Mouse (Mus musculus) limb, embryonic 12.5 days (tissue): ENCODE results near the gene Cbs. TPM values are rescaled to one million over a fixed set of nuclear protein-coding genes. Genes with fewer than 3 reads are reported as not detected.
"Not testable (repeated sequence)": the region's sequence is repeated elsewhere in the genome, so short reads cannot be mapped to it uniquely, and the experiment has no call there.

Source experiments
- ATAC-seq: fragments of 200-750 bp; cut with Nextera tagmentation; 2 replicates; pipeline ENCODE4 v1.8.0; 2017; ENCODE audit warnings: low read depth, moderate TSS enrichment; ENCODE audit not compliant: insufficient number of reproducible peaks, insufficient read depth, low FRiP score, low TSS enrichment
- H3K27ac ChIP-seq: fragments of 300-500 bp; sonication (generic); 2 replicates; pipeline ENCODE4 v1.5.1; 2016; ENCODE audit warnings: mild to moderate bottlenecking, moderate library complexity
- H3K27me3 ChIP-seq: fragments of 300-500 bp; sonication (generic); 2 replicates; pipeline ENCODE4 v1.6.1; 2016; ENCODE audit warnings: mild to moderate bottlenecking, moderate library complexity
- H3K36me3 ChIP-seq: fragments of 300-500 bp; sonication (generic); 2 replicates; pipeline ENCODE4 v1.6.1; 2016; ENCODE audit warnings: mild to moderate bottlenecking, moderate library complexity
- H3K4me1 ChIP-seq: fragments of 300-500 bp; sonication (generic); replicated peaks from 2 replicates; pipeline ENCODE4 v1.6.1; 2016
- H3K4me2 ChIP-seq: fragments of 300-500 bp; sonication (generic); 2 replicates; pipeline ENCODE4 v1.6.1; 2016; ENCODE audit warnings: mild to moderate bottlenecking, moderate library complexity
- H3K4me3 ChIP-seq: fragments of 300-500 bp; sonication (generic); replicated peaks from 2 replicates; pipeline ENCODE4 v1.5.1; 2016; ENCODE audit warnings: mild to moderate bottlenecking
- H3K9ac ChIP-seq: fragments of 300-500 bp; sonication (generic); replicated peaks from 2 replicates; pipeline ENCODE4 v1.6.1; 2016; ENCODE audit warnings: mild to moderate bottlenecking, moderate library complexity
- H3K9me3 ChIP-seq: fragments of 300-500 bp; sonication (generic); 2 replicates; pipeline ENCODE4 v1.6.1; 2016; ENCODE audit warnings: mild to moderate bottlenecking, moderate library complexity
- WGBS: fragments of 180-500 bp; shearing (Covaris S2); methylation state at CpG from one replicate; pipeline ENCODE4 v1.1.7; 2016; 5-methylcytosine and 5-hydroxymethylcytosine counted together
- polyA plus RNA-seq: library from polyadenylated mRNA; unstranded; fragments of >200 nt; fragmentation: Nextera tagmentation; extraction: Ambion mirVana; gene quantifications from 2 replicates; pipeline ENCODE4 v1.2.1, GENCODE M21; 2016

The Cbs gene
- polyA plus RNA-seq, 1 experiment from 2014 or later: 2.8 TPM

GRCm38 (mm10) chr17:31613086-31613755 lies 23.8 kb downstream of the Cbs start:
- H3K27me3 ChIP-seq: no peaks in the 10 kb centered on the region

GRCm38 (mm10) chr17:31609895-31610294 lies 27.1 kb downstream of the Cbs start:
- Histone ChIP-seq H3K9me3 (no peaks in the 10 kb centered on the region), H3K4me2 (no peak overlapping the region), H3K36me3 (peaks cover 19% of the 10 kb centered on the region), H3K4me1 (no peaks in the 10 kb centered on the region), H3K27me3 (no peaks in the 10 kb centered on the region), H3K4me3 (no peak overlapping the region), H3K27ac (no peak overlapping the region), H3K9ac (no peak overlapping the region)
- 90% methylated on average over 3 of the region's 3 CpGs for WGBS
- ATAC-seq: no peak

More at GRCm38 (mm10) chr17:31613086-31613755, 23.8 kb downstream of the Cbs start:
- H3K36me3 ChIP-seq: no peaks in the 10 kb centered on the region
- 0 out of 2 replicates have a peak overlapping the region, but pooled peaks have one; percentile 29 for H3K27ac ChIP-seq
- no peak overlapping the region for H3K4me3 ChIP-seq
- no peaks in the 10 kb centered on the region for H3K4me1 ChIP-seq
- no peak for ATAC-seq
- no peak overlapping the region for H3K4me2 ChIP-seq
- WGBS: 78% methylated on average over 4 of the region's 4 CpGs
- H3K9ac ChIP-seq: no peak overlapping the region
- no peaks in the 10 kb centered on the region for H3K9me3 ChIP-seq

- H3K9ac ChIP-seq, H3K4me1 ChIP-seq, H3K9me3 ChIP-seq, H3K4me2 ChIP-seq, H3K4me3 ChIP-seq, H3K27me3 ChIP-seq, ATAC-seq, H3K27ac ChIP-seq: not testable (repeated sequence)
- peaks cover 26% of the 10 kb centered on the region for H3K36me3 ChIP-seq
- 89% methylated on average over 3 of the region's 3 CpGs for WGBS
These were observed 27.9 kb downstream of the Cbs start for GRCm38 (mm10) chr17:31609173-31609572.

GRCm38 (mm10) chr17:31607256-31607951 lies 29.6 kb downstream of the Cbs start:
- WGBS: 83% methylated on average over 8 of the region's 8 CpGs

GRCm38 (mm10) chr17:31606424-31606823 lies 30.6 kb downstream of the Cbs start:
- no peak overlapping the region for H3K27ac ChIP-seq
- 85% methylated on average over 7 of the region's 7 CpGs for WGBS
- peaks cover 52% of the 10 kb centered on the region for H3K36me3 ChIP-seq
- no peak overlapping the region for H3K4me3 ChIP-seq
- ATAC-seq: no peak
- H3K4me1 ChIP-seq: no peaks in the 10 kb centered on the region
- H3K9ac ChIP-seq: no peak overlapping the region
- H3K9me3 ChIP-seq: no peaks in the 10 kb centered on the region
- H3K27me3 ChIP-seq: no peaks in the 10 kb centered on the region
- H3K4me2 ChIP-seq: no peak overlapping the region

More at GRCm38 (mm10) chr17:31607256-31607951, 29.6 kb downstream of the Cbs start:
- H3K27ac ChIP-seq: no peak overlapping the region
- no peak overlapping the region for H3K4me3 ChIP-seq
- ATAC-seq: no peak
- no peaks in the 10 kb centered on the region for H3K9me3 ChIP-seq
- H3K27me3 ChIP-seq: no peaks in the 10 kb centered on the region
- peaks cover 44% of the 10 kb centered on the region for H3K36me3 ChIP-seq
- H3K9ac ChIP-seq: no peak overlapping the region
- no peaks in the 10 kb centered on the region for H3K4me1 ChIP-seq
- H3K4me2 ChIP-seq: no peak overlapping the region

- Histone ChIP-seq H3K4me2 (no peak overlapping the region), H3K9ac (no peak overlapping the region), H3K36me3 (peaks cover 88% of the 10 kb centered on the region), H3K9me3 (no peaks in the 10 kb centered on the region), H3K27me3 (no peaks in the 10 kb centered on the region), H3K4me1 (no peaks in the 10 kb centered on the region), H3K4me3 (no peak overlapping the region), H3K27ac (no peak overlapping the region)
- no peak for ATAC-seq
- WGBS: 89% methylated on average over 8 of the region's 8 CpGs
These were observed 38.4 kb downstream of the Cbs start for GRCm38 (mm10) chr17:31598593-31598992.

- Histone ChIP-seq H3K9me3 (no peaks in the 10 kb centered on the region), H3K9ac (no peak overlapping the region), H3K27me3 (no peaks in the 10 kb centered on the region), H3K4me2 (no peak overlapping the region), H3K4me3 (no peak overlapping the region), H3K4me1 (no peaks in the 10 kb centered on the region), H3K27ac (no peak overlapping the region), H3K36me3 (peaks cover 88% of the 10 kb centered on the region)
- WGBS: 91% methylated on average over 9 of the region's 9 CpGs
- ATAC-seq: no peak
These were observed 39.1 kb downstream of the Cbs start for GRCm38 (mm10) chr17:31597957-31598356.

- H3K9me3 ChIP-seq: no peaks in the 10 kb centered on the region
- WGBS: 87% methylated on average over 5 of the region's 5 CpGs
- no peak overlapping the region for H3K4me3 ChIP-seq
- H3K9ac ChIP-seq: no peak overlapping the region
- H3K27ac ChIP-seq: no peak overlapping the region
- H3K27me3 ChIP-seq: no peaks in the 10 kb centered on the region
- H3K4me1 ChIP-seq: no peaks in the 10 kb centered on the region
- ATAC-seq: no peak
- H3K4me2 ChIP-seq: no peak overlapping the region
- H3K36me3 ChIP-seq: peaks cover 91% of the 10 kb centered on the region
These were observed 42.0 kb downstream of the Cbs start for GRCm38 (mm10) chr17:31595077-31595476.

- H3K4me3 ChIP-seq: no peak overlapping the region
- H3K27me3 ChIP-seq: no peaks in the 10 kb centered on the region
- H3K9me3 ChIP-seq: no peaks in the 10 kb centered on the region
- H3K9ac ChIP-seq: no peak overlapping the region
- 76% methylated on average over 7 of the region's 7 CpGs for WGBS
- no peak for ATAC-seq
- no peak overlapping the region for H3K4me2 ChIP-seq
- no peak overlapping the region for H3K27ac ChIP-seq
- no peaks in the 10 kb centered on the region for H3K4me1 ChIP-seq
- H3K36me3 ChIP-seq: peaks cover 88% of the 10 kb centered on the region
These were observed 42.4 kb downstream of the Cbs start for GRCm38 (mm10) chr17:31594590-31594989.

- Histone ChIP-seq H3K9ac (no peak overlapping the region), H3K4me3 (no peak overlapping the region), H3K4me1 (no peaks in the 10 kb centered on the region), H3K9me3 (no peaks in the 10 kb centered on the region), H3K27me3 (no peaks in the 10 kb centered on the region), H3K4me2 (no peak overlapping the region), H3K36me3 (peaks cover 76% of the 10 kb centered on the region), H3K27ac (no peak overlapping the region)
- no peak for ATAC-seq
- 86% methylated on average over 11 of the region's 11 CpGs for WGBS
These were observed 46.2 kb downstream of the Cbs start for GRCm38 (mm10) chr17:31590846-31591245.

- no peak overlapping the region for H3K27ac ChIP-seq
- peaks cover 76% of the 10 kb centered on the region for H3K36me3 ChIP-seq
- no peak overlapping the region for H3K4me3 ChIP-seq
- H3K4me2 ChIP-seq: no peak overlapping the region
- H3K9ac ChIP-seq: no peak overlapping the region
- H3K27me3 ChIP-seq: no peaks in the 10 kb centered on the region
- peaks cover 3% of the 10 kb centered on the region; the same call in 1 of the 2 replicates for H3K4me1 ChIP-seq
- WGBS: 91% methylated on average over 4 of the region's 4 CpGs
- no peak for ATAC-seq
- 0 out of 2 replicates have a peak, but pooled peaks cover 3% of the 10 kb centered on the region for H3K9me3 ChIP-seq
These were observed 48.3 kb downstream of the Cbs start for GRCm38 (mm10) chr17:31588726-31589125.
